Mouse (Mus musculus) liver (tissue): ENCODE measurements at regions not wholly inside any gene's neighbourhood (a gene's known extent, or its start where the extent isn't known, plus 50 kb on each side); places are given as distances from the start of the nearest gene placed in this dataset.

ENCODE experiments used
- DNase-seq: peaks from one replicate; pipeline ENCODE4 v3.0.0-alpha.2; 2020; ENCODE audit warnings: mixed read lengths

DNA sequence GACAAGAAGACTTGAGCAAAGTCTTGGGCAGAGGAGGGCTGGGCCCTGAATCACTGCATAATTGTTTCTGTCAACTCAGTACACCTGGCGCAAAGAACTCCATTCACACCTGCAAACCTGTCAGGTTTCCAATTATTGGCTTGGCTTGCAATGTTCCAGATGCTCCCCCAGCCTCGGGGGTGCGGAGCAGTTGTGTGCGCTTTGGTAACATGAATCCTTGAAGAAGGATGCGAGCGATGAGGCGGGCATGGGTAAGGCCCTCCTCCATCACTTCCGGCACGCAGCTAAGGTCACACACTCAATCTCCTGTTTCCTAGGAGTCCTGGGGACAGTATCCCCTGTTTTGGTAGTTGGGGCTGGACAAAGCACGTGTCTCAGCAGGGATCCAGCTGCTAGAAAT lies 81.6 kb upstream of the Pcdh8 start:
- no peak for DNase-seq

DNA sequence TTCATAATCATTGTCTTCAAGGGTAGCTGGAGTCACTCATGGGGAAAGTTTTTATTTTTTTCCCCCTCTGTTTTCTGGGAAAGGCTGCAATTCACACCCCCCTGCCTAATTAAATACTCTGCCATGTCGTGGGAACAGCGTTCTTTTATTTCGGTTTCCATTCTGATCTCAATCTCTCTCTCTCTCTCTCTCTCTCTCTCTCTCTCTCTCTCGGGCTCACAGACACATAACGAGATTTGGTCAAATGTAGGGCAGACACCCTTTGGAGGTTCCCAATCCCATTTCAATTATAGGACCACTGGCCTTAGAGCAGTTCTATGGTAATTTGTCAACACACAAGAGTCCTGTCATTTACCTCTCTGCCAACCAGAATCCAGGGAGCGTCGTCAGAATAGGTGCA lies 80.7 kb upstream of the Pcdh8 start:
- DNase-seq, result no peak

DNA sequence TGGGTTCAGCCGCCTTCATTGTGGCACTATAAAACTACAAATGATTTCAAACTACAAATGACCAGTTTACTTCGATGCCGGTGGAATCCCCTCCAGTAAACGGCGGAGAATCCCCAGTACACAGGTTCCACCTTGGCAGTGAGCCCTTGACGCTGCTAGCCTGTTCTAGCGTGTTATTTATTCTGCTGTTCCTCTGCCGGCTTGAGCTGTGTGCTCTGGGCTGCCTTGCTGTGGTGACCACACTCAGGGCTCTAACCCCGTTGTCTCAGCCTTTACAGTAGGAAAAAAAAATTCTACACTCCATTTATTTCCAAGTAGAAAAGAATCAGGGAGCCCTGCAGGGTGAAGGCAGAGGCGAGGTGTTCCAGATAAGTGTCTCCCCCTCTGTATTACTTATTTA lies 80.1 kb upstream of the Pcdh8 start:
- DNase-seq, result no peak

GRCm38 (mm10) chr14:79849617-79850435 lies 78.7 kb upstream of the Pcdh8 start:
- DNase-seq, result no peak

DNA sequence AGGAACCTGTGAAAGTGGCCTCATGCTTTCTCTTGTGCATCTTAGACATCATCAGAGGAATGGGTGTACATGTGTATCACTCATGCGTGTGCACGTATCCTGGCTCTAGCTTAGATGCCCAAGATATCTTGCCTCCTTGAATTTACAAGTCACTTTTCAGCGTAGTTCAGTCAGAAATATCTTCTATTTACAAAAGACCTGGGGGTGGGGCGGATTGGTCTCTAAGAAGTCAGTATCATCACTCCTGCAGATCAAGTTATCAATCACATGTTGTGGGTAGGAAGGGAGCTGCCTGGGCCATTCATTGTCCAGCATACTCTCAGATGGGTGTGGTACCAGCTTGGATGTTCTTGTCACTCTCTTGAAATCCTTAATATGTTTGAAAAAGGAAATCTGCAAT lies 77.0 kb upstream of the Pcdh8 start:
- DNase-seq, result no peak

- DNase-seq, result no peak
Observed at GRCm38 (mm10) chr14:79844306-79844705, 73.2 kb upstream of the Pcdh8 start.

DNA sequence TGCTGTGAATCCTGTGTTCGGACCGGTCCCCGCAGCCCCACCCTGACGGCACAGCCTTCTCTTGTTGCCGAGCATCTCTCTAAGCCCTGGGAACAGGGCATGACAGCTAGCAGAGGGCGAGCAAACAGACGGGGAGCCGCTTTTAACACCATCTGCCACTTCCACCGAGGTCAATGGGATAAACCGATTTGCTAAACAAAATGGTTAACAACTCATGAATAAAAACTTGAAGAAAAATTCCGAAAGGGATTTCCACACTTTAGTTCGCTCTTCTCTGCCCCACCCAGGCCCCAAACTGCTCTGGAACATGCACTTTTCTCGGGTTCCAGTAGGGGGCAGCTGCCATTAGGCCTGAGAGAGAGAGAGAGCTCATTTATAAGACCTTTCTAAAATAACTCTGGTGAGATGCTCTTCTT lies 72.0 kb upstream of the Pcdh8 start:
- DNase-seq, result no peak

- no peak for DNase-seq
Observed at GRCm38 (mm10) chr14:79842734-79843133, 71.6 kb upstream of the Pcdh8 start.

- no peak for DNase-seq
Observed at GRCm38 (mm10) chr14:79837101-79837500, 66.0 kb upstream of the Pcdh8 start.

DNA sequence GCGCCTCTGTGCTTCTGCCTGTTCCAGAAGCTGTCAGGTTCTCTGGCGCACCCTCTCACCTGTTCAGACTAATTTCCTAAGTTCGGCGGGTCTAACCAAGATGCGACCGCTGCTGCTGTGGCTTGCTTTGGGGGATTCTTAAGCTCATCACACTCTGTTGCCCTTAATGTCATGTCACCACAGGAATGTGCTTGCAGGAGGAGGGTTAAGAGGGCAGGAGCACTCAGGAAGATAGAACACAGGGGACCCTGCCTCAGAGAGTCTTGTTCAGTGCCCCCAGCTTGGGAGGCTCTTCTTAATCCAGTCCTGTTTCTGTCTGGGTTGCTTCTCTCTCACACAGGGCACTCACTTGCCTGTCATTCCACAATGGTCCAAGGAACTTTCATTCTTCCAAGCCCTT lies 65.1 kb upstream of the Pcdh8 start:
- no peak for DNase-seq

GRCm38 (mm10) chr14:79824670-79825446 lies 53.7 kb upstream of the Pcdh8 start:
- DNase-seq, result no peak

- DNase-seq, result no peak
Observed at GRCm38 (mm10) chr14:79822453-79823117, 51.5 kb upstream of the Pcdh8 start.

DNA sequence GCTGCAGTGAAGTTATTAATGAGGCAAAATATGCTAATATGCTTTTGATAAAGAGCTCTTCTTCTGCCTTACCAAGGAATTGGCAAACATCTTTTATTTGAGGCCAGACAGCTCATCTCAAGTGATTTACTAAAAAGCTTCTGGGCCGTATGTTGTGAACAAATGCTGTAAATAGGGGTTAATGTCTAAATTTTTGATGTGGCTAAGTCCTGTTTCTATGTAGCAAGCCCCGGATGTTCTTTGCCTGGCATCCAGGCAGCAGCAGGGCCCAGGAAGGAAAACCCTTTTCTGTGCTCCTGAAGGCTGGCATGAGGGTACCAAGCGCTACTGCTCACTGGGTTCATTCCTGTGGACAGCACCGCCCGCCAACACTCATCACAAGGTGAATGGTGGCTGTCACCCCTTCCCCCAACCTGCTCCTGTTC lies 50.9 kb upstream of the Pcdh8 start:
- no peak for DNase-seq

GRCm38 (mm10) chr14:79821352-79822010 lies 50.4 kb upstream of the Pcdh8 start:
- no peak for DNase-seq
